Mouse (Mus musculus) liver, embryonic 11.5 days (tissue): ENCODE data around the gene Ubxn10. TPM values are rescaled to one million over a fixed set of nuclear protein-coding genes. Genes with fewer than 3 reads are reported as not detected.

Source experiments
- ATAC-seq: fragments of 200-750 bp; cut with Nextera tagmentation; replicated peaks from 2 replicates; pipeline ENCODE4 v1.8.0; 2017; ENCODE audit warnings: moderate number of reproducible peaks, mild to moderate bottlenecking, moderate TSS enrichment, moderate library complexity; ENCODE audit not compliant: low FRiP score
- DNase-seq: peaks from one replicate; pipeline ENCODE4 v3.0.0-alpha.2; 2017; ENCODE audit warnings: low spot score
- H3K27ac ChIP-seq: fragments of 300-500 bp; sonication (generic); 2 replicates; pipeline ENCODE4 v1.5.1; 2014; ENCODE audit warnings: mild to moderate bottlenecking, low read depth, low read length, control low read depth
- H3K27me3 ChIP-seq: fragments of 300-500 bp; sonication (generic); replicated peaks from 2 replicates; pipeline ENCODE4 v1.6.1; 2014; ENCODE audit warnings: low read length, mixed read lengths; ENCODE audit not compliant: control insufficient read depth, insufficient read depth
- H3K36me3 ChIP-seq: fragments of 300-500 bp; sonication (generic); 2 replicates; pipeline ENCODE4 v1.6.1; 2014; ENCODE audit warnings: mild to moderate bottlenecking, low read length, moderate library complexity, mixed read lengths; ENCODE audit not compliant: control insufficient read depth, insufficient read depth
- H3K4me1 ChIP-seq: fragments of 300-500 bp; sonication (generic); replicated peaks from 2 replicates; pipeline ENCODE4 v1.6.1; 2014; ENCODE audit warnings: low read length, mixed read lengths; ENCODE audit not compliant: control insufficient read depth, insufficient read depth
- H3K4me2 ChIP-seq: fragments of 300-500 bp; sonication (generic); 2 replicates; pipeline ENCODE4 v1.6.1; 2014; ENCODE audit warnings: mild to moderate bottlenecking, control low read depth, moderate library complexity
- H3K4me3 ChIP-seq: fragments of 300-500 bp; sonication (generic); 2 replicates; pipeline ENCODE4 v1.5.1; 2014; ENCODE audit warnings: low read depth, low read length, control low read depth
- H3K9ac ChIP-seq: fragments of 300-500 bp; sonication (generic); 2 replicates; pipeline ENCODE4 v1.6.1; 2014; ENCODE audit warnings: low read depth, low read length, control low read depth
- H3K9me3 ChIP-seq: fragments of 300-500 bp; sonication (generic); 2 replicates; pipeline ENCODE4 v1.6.1; 2016; ENCODE audit warnings: low read length, inconsistent platforms, mixed read lengths; ENCODE audit not compliant: control insufficient read depth
- WGBS: fragments of 180-500 bp; shearing (Covaris S2); extraction: QIAGEN DNeasy Blood & Tissue Kit; methylation state at CpG from one replicate; pipeline ENCODE4 v1.1.7; 2014; 5-methylcytosine and 5-hydroxymethylcytosine counted together
- polyA plus RNA-seq: library from polyadenylated mRNA; unstranded; fragments of >200 nt; fragmentation: Nextera tagmentation; extraction: Ambion mirVana; gene quantifications from 2 replicates; pipeline ENCODE4 v1.2.1, GENCODE M21; 2014

Gene Ubxn10
- polyA plus RNA-seq, 1 experiment from 2014 or later: 0.48 TPM

- Histone ChIP-seq H3K27ac (no peak overlapping the region), H3K9me3 (no peaks in the 10 kb centered on the region), H3K36me3 (no peaks in the 10 kb centered on the region), H3K27me3 (no peaks in the 10 kb centered on the region), H3K4me1 (no peaks in the 10 kb centered on the region), H3K4me2 (no peak overlapping the region), H3K4me3 (no peak overlapping the region), H3K9ac (no peak overlapping the region)
- 57% methylated on average over 10 of the region's 10 CpGs for WGBS
- DNase-seq (no peak), ATAC-seq (no peak)
Observed at GRCm38 (mm10) chr4:138666521-138666920, 70.4 kb downstream of the Ubxn10 start.

- Histone ChIP-seq H3K27ac (no peak overlapping the region), H3K4me1 (no peaks in the 10 kb centered on the region), H3K9ac (no peak overlapping the region), H3K27me3 (no peaks in the 10 kb centered on the region), H3K9me3 (no peaks in the 10 kb centered on the region), H3K4me3 (no peak overlapping the region), H3K4me2 (no peak overlapping the region), H3K36me3 (no peaks in the 10 kb centered on the region)
- WGBS: 74% methylated on average over 11 of the region's 11 CpGs
- ATAC-seq (no peak), DNase-seq (no peak)
Observed at GRCm38 (mm10) chr4:138659936-138660602, 76.9 kb downstream of the Ubxn10 start.

Other genes with a start within 250 kb of the Ubxn10 start
- not detected in 2 replicates for gene Vwa5b1, start 101.3 kb downstream of the Ubxn10 start, polyA plus RNA-seq
- gene Pla2g2c, start 12.4 kb downstream of the Ubxn10 start, polyA plus RNA-seq: 0.22 and 0.27 TPM in 2 replicates
- not detected in 2 replicates for gene Pla2g2f, start 20.5 kb upstream of the Ubxn10 start, polyA plus RNA-seq
- gene Pla2g2d, start 38.6 kb upstream of the Ubxn10 start, polyA plus RNA-seq: 0.25 TPM in 1 of 2 replicates, not detected in the other
- gene Pla2g5, start 126.3 kb upstream of the Ubxn10 start, polyA plus RNA-seq: 0.16 TPM in 1 of 2 replicates, not detected in the other
- gene Gm13030, start 136.8 kb upstream of the Ubxn10 start, polyA plus RNA-seq: not detected in 2 replicates
- gene Pla2g2e, start 140.8 kb upstream of the Ubxn10 start, polyA plus RNA-seq: not detected in 2 replicates
- 3.0 and 3.8 TPM in 2 replicates for gene Otud3, start 176.8 kb upstream of the Ubxn10 start, polyA plus RNA-seq
- gene Rnf186, start 229.9 kb upstream of the Ubxn10 start, polyA plus RNA-seq: not detected in 2 replicates
- gene Tmco4, start 235.7 kb upstream of the Ubxn10 start, polyA plus RNA-seq: 1.5 and 1.9 TPM in 2 replicates